Mouse (Mus musculus): ENCODE data around the gene Tbx19.

Tbx19 gene

GRCm38 (mm10) chr1:165160723-165161405 is at the start of gene Tbx19:
Gene Tbx19 (minus strand): TSS chr1:165160773.
- DNase-seq: no peak

GRCm38 (mm10) chr1:165205591-165205990 is 45.0 kb upstream of the Tbx19 start:
- DNase-seq: no peak

- DNase-seq: no peak
Measured at GRCm38 (mm10) chr1:165203488-165204035, 43.0 kb upstream of the Tbx19 start.

GRCm38 (mm10) chr1:165201445-165202012 is 41.0 kb upstream of the Tbx19 start:
- DNase-seq: no peak

DNA sequence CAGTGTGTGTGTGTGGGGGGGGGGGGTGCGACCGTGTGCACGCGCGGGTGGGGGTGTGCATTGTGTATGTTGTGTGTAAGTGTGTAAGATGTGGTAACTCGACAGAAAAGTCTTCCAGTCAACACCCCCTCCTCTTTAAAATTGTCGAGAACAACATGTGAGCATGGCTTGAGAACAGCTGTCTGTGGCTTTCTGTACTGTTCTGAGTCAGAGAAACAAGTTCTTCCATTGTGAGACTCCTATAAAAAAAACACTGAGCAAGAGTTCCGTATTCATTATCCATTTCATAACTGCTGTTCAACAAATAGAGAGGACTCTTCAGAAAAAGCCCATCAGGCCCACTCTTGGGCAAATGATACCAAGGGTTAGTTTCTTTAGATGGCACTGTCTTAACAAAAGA is 40.2 kb upstream of the Tbx19 start:
- DNase-seq: no peak

- DNase-seq: no peak
Measured at GRCm38 (mm10) chr1:165199639-165200038, 39.1 kb upstream of the Tbx19 start.

- no peak for DNase-seq
Measured at GRCm38 (mm10) chr1:165198951-165199350, 38.4 kb upstream of the Tbx19 start.

- no peak for DNase-seq
Measured at GRCm38 (mm10) chr1:165197875-165198274, 37.3 kb upstream of the Tbx19 start.

DNA sequence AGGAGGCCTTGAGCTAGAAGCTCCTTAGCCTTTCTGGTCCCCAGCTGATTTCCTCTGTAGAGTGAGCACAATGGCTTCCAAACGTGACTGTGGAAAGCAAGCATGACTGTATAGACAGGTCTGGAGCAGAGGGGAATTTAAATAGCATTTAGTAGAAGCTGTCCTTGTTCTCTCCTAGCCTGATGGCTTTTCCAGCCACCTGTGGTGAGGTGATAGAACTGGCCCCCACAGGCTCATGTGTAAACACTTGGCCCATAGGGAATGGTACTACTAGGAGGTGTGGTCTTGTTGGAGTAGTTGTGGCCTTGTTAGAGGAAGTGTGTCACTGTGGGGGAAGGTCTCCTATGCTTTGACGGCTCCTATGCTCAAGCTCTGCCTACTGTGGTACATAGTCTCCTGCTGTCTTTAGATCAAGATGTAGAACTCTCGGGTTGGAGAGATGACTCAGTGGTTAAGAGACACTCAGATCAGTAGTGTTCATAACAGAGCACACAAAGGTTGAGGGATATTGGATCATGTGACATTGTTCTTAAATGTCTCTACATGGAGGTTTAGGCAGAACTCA is 34.9 kb upstream of the Tbx19 start:
- DNase-seq: no peak

GRCm38 (mm10) chr1:165194662-165195013 is 34.1 kb upstream of the Tbx19 start:
- DNase-seq: no peak

GRCm38 (mm10) chr1:165193880-165194661 is 33.5 kb upstream of the Tbx19 start, which contains the start of gene Sft2d2:
Gene Sft2d2 (minus strand): TSS chr1:165194438.
- DNase-seq: peak; percentile 95

DNA sequence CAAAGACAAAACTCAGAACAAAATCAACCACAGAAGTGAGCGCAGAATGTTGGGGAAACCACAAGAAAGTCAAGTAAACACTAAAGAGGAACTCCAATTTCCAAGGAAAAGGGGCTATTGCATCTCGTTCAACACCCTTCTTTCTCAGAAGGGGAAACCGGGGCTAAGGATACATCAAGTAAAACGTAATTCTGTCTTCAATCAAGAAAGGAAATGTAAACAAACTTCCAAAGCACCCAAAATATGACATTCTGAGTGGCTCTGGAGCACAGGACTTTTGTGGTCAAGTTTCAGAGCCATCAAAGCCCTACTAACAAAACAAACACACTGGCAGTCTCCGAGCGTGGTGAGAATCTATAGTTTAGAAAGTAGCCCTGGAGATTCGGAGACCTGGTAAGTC is 32.9 kb upstream of the Tbx19 start:
- DNase-seq: no peak

GRCm38 (mm10) chr1:165192714-165193264 is 32.2 kb upstream of the Tbx19 start:
- DNase-seq: no peak

- no peak for DNase-seq
Measured at GRCm38 (mm10) chr1:165192102-165192501, 31.5 kb upstream of the Tbx19 start.

- no peak for DNase-seq
Measured at GRCm38 (mm10) chr1:165191611-165192010, 31.0 kb upstream of the Tbx19 start.

- DNase-seq: no peak
Measured at GRCm38 (mm10) chr1:165190571-165191273, 30.1 kb upstream of the Tbx19 start.

GRCm38 (mm10) chr1:165190068-165190467 is 29.5 kb upstream of the Tbx19 start:
- no peak for DNase-seq

GRCm38 (mm10) chr1:165188806-165189580 is 28.4 kb upstream of the Tbx19 start:
- no peak for DNase-seq

GRCm38 (mm10) chr1:165187357-165187756 is 26.8 kb upstream of the Tbx19 start:
- DNase-seq: no peak

DNA sequence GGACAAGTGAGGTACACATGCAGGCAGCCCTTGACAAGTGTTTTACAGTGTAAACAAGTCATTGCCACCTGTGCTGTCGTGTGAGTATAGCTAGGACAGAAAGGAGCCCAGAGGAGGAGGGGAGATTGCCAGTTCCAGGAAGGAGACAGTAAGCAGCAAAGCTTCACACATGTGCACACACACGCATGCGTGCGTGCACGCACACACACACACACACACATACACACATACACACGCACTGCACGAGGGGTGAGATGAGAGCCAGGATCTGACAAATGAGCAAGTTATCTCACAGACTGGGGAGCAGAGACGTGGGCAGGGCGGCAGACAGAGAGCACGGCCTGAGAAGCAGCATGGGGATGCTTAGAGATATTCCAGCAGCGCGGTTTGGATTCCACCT is 25.9 kb upstream of the Tbx19 start:
- no peak for DNase-seq

- DNase-seq: peak; percentile 49
Measured at GRCm38 (mm10) chr1:165185116-165185515, 24.5 kb upstream of the Tbx19 start.

DNA sequence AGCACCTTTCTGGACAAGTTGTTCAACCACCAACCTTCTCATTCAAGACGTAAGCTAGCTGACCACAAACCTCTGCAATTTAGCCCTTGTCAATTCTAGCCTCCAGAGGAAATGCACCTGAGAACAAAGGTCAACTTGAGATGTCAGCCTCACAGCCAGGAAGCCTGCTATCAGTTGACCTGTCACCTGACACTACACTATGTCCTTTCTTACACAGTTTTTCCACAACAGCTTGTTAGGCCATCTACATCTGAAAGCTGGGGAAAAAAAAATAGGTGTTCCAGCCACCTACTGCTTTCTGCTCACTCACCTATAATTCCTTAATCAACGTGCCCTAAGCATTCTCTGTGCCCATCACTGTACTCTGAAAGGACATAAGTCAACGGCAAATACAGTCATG is 23.6 kb upstream of the Tbx19 start:
- DNase-seq: no peak

Data from lung, postnatal 14 days (tissue).